Mouse (Mus musculus): ENCODE results near the gene Casq2. TPM values are rescaled to one million over a fixed set of nuclear protein-coding genes. Genes with fewer than 3 reads are reported as not detected.

Gene Casq2
- polyA plus RNA-seq, 1 experiment, result 482 TPM

DNA sequence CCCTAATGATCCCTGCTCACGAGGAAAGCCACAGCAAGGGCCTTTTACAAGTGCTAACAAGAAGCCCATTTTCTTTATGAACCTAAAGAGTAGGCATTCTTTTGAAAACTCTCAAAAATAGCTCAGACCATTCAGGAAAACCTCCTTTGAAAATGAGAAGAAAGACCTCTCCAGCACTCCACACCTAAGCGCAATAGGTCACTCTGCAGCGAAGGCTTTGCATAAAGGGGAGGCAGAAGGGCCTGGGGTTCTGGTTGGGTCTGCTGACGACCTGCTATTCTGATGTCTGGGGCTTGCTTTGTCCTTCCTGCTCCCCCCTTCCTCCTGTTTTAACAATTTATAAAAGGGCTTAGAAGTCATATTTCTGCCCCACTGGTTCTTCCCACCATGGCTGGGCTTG is 93.7 kb downstream of the Casq2 start:
- Histone ChIP-seq H3K36me3 (ENCODE audit: control insufficient read depth, insufficient read depth) (peaks cover 24% of the 10 kb centered on the region), H3K79me2 (ENCODE audit: control insufficient read depth, insufficient read depth) (no peaks in the 10 kb centered on the region), H3ac (ENCODE audit: control insufficient read depth, insufficient read length) (no peak overlapping the region), H3K4me3 (no peak overlapping the region), H3K27me3 (ENCODE audit: control insufficient read depth, insufficient read depth, insufficient read length) (no peaks in the 10 kb centered on the region), H3K4me2 (ENCODE audit: low read depth) (no peak overlapping the region)
- TF ChIP-seq MYOD1 (IDR thresholded peaks at IDR 0.05; ENCODE audit: control insufficient read depth in 1 of 3, insufficient read length in 2 of 3, low read depth in 2 of 3) (no peak), CEBPB (IDR thresholded peaks at IDR 0.05; ENCODE audit: insufficient read depth, poor library complexity, severe bottlenecking) (no peak), TCF3 (IDR thresholded peaks at IDR 0.05; ENCODE audit: insufficient read length, low read depth) (no peak), MAX (IDR thresholded peaks at IDR 0.05; ENCODE audit: low read depth) (no peak)

DNA sequence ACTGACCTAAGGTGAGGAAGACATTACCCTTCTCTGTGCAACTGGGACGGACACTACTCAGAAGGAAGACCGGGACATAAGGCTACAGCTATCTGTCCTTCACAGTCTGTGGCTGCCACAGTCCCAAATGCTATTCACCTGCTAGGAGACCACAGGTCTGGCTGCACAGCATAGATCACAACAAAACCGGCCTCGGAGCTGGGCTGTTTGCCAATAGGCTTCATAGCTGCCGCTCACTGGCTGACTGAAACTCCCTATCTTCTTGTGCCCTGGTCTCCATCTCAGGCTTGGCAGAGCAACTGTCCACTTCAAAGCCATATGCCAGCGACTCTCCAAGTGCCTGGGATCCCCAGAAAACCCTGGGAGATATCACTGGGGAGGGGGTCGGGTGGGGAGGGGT is 94.5 kb downstream of the Casq2 start:
- no peaks in the 10 kb centered on the region for H3K27me3 ChIP-seq (ENCODE audit: control insufficient read depth, insufficient read depth, insufficient read length)
- no peak overlapping the region for H3K4me3 ChIP-seq
- no peak overlapping the region for H3ac ChIP-seq (ENCODE audit: control insufficient read depth, insufficient read length)
- no peak overlapping the region for H3K4me2 ChIP-seq (ENCODE audit: low read depth)
- peaks cover 24% of the 10 kb centered on the region for H3K36me3 ChIP-seq (ENCODE audit: control insufficient read depth, insufficient read depth)
- no peak for TF ChIP-seq MYOG (IDR thresholded peaks at IDR 0.05; ENCODE audit: control insufficient read depth in 1 of 3, insufficient read depth in 1 of 3, insufficient read length in 2 of 3, low read depth in 2 of 3)
- TF ChIP-seq POLR2A (IDR thresholded peaks at IDR 0.05; ENCODE audit: insufficient read length, low read depth), result no peak
- no peak for TF ChIP-seq SRF (IDR thresholded peaks at IDR 0.05; ENCODE audit: control insufficient read depth, insufficient read length, low read depth)
- TF ChIP-seq TCF3 (IDR thresholded peaks at IDR 0.05; ENCODE audit: insufficient read length, low read depth), result no peak
- TF ChIP-seq CEBPB (IDR thresholded peaks at IDR 0.05; ENCODE audit: insufficient read depth, poor library complexity, severe bottlenecking), result no peak
- no peak for TF ChIP-seq USF1 (IDR thresholded peaks at IDR 0.05; ENCODE audit: low read depth)
- TF ChIP-seq TCF12 (IDR thresholded peaks at IDR 0.05; ENCODE audit: insufficient read depth, poor library complexity, severe bottlenecking), result no peak
- no peak for TF ChIP-seq MAX (IDR thresholded peaks at IDR 0.05; ENCODE audit: low read depth)
- no peak for TF ChIP-seq POLR2AphosphoS2 (IDR thresholded peaks at IDR 0.05; ENCODE audit: insufficient read length, low read depth)
- TF ChIP-seq REST (IDR thresholded peaks at IDR 0.05; ENCODE audit: insufficient read depth, insufficient read length), result no peak
- no peak for TF ChIP-seq E2F4 (IDR thresholded peaks at IDR 0.05; ENCODE audit: insufficient read depth)
- no peak for TF ChIP-seq MYOD1 (IDR thresholded peaks at IDR 0.05; ENCODE audit: control insufficient read depth in 1 of 3, insufficient read length in 2 of 3, low read depth in 2 of 3)
- no peaks in the 10 kb centered on the region for H3K79me2 ChIP-seq (ENCODE audit: control insufficient read depth, insufficient read depth)

DNA sequence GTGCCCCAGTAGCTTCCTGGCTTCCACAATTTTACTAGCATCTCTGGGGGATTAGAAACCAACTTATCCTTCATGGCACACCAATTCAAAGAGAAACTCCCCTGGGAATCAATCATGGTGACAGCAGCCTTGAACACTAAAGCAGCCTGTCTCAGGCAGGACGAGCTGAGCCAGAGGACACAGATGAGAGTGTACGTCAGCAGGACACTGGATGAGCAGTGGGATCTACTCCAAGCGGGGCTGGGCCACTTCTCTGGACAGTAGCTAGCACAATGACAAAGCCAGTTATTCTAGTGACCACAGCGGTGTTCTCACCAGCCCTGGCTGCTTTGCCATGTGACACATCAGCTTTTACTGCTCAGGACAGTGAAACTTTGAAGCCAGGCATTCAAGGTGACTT is 95.0 kb downstream of the Casq2 start:
- Histone ChIP-seq H3K4me3 (no peak overlapping the region), H3K79me2 (ENCODE audit: control insufficient read depth, insufficient read depth) (no peaks in the 10 kb centered on the region), H3K4me2 (ENCODE audit: low read depth) (no peak overlapping the region), H3K36me3 (ENCODE audit: control insufficient read depth, insufficient read depth) (peaks cover 24% of the 10 kb centered on the region), H3K27me3 (ENCODE audit: control insufficient read depth, insufficient read depth, insufficient read length) (no peaks in the 10 kb centered on the region), H3ac (ENCODE audit: control insufficient read depth, insufficient read length) (no peak overlapping the region)
- TF ChIP-seq REST (IDR thresholded peaks at IDR 0.05; ENCODE audit: insufficient read depth, insufficient read length) (no peak), SRF (IDR thresholded peaks at IDR 0.05; ENCODE audit: control insufficient read depth, insufficient read length, low read depth) (no peak), POLR2A (IDR thresholded peaks at IDR 0.05; ENCODE audit: insufficient read length, low read depth) (no peak), MYOD1 (IDR thresholded peaks at IDR 0.05; ENCODE audit: control insufficient read depth in 1 of 3, insufficient read length in 2 of 3, low read depth in 2 of 3) (no peak), TCF3 (IDR thresholded peaks at IDR 0.05; ENCODE audit: insufficient read length, low read depth) (no peak), MYOG (IDR thresholded peaks at IDR 0.05; ENCODE audit: control insufficient read depth in 1 of 3, insufficient read depth in 1 of 3, insufficient read length in 2 of 3, low read depth in 2 of 3) (no peak), CEBPB (IDR thresholded peaks at IDR 0.05; ENCODE audit: insufficient read depth, poor library complexity, severe bottlenecking) (no peak), E2F4 (IDR thresholded peaks at IDR 0.05; ENCODE audit: insufficient read depth) (no peak), MAX (IDR thresholded peaks at IDR 0.05; ENCODE audit: low read depth) (no peak), TCF12 (IDR thresholded peaks at IDR 0.05; ENCODE audit: insufficient read depth, poor library complexity, severe bottlenecking) (no peak), POLR2AphosphoS2 (IDR thresholded peaks at IDR 0.05; ENCODE audit: insufficient read length, low read depth) (no peak), USF1 (IDR thresholded peaks at IDR 0.05; ENCODE audit: low read depth) (no peak)

GRCm38 (mm10) chr3:102182601-102183000 is 96.4 kb downstream of the Casq2 start:
- peaks cover 24% of the 10 kb centered on the region for H3K36me3 ChIP-seq (ENCODE audit: control insufficient read depth, insufficient read depth)

More at GRCm38 (mm10) chr3:102182601-102183000, 96.4 kb downstream of the Casq2 start:
- Histone ChIP-seq H3K27me3 (ENCODE audit: control insufficient read depth, insufficient read depth, insufficient read length) (no peaks in the 10 kb centered on the region), H3K4me3 (no peak overlapping the region), H3ac (ENCODE audit: control insufficient read depth, insufficient read length) (no peak overlapping the region), H3K4me2 (ENCODE audit: low read depth) (no peak overlapping the region), H3K79me2 (ENCODE audit: control insufficient read depth, insufficient read depth) (no peaks in the 10 kb centered on the region)
- TF ChIP-seq POLR2AphosphoS2 (IDR thresholded peaks at IDR 0.05; ENCODE audit: insufficient read length, low read depth), result no peak
- no peak for TF ChIP-seq MYOD1 (IDR thresholded peaks at IDR 0.05; ENCODE audit: control insufficient read depth in 1 of 3, insufficient read length in 2 of 3, low read depth in 2 of 3)
- TF ChIP-seq TCF3 (IDR thresholded peaks at IDR 0.05; ENCODE audit: insufficient read length, low read depth), result no peak
- TF ChIP-seq TCF12 (IDR thresholded peaks at IDR 0.05; ENCODE audit: insufficient read depth, poor library complexity, severe bottlenecking), result no peak
- no peak for TF ChIP-seq SRF (IDR thresholded peaks at IDR 0.05; ENCODE audit: control insufficient read depth, insufficient read length, low read depth)
- TF ChIP-seq E2F4 (IDR thresholded peaks at IDR 0.05; ENCODE audit: insufficient read depth), result no peak
- no peak for TF ChIP-seq MYOG (IDR thresholded peaks at IDR 0.05; ENCODE audit: control insufficient read depth in 1 of 3, insufficient read depth in 1 of 3, insufficient read length in 2 of 3, low read depth in 2 of 3)
- no peak for TF ChIP-seq MAX (IDR thresholded peaks at IDR 0.05; ENCODE audit: low read depth)
- TF ChIP-seq CEBPB (IDR thresholded peaks at IDR 0.05; ENCODE audit: insufficient read depth, poor library complexity, severe bottlenecking), result no peak
- no peak for TF ChIP-seq USF1 (IDR thresholded peaks at IDR 0.05; ENCODE audit: low read depth)
- TF ChIP-seq POLR2A (IDR thresholded peaks at IDR 0.05; ENCODE audit: insufficient read length, low read depth), result no peak
- no peak for TF ChIP-seq REST (IDR thresholded peaks at IDR 0.05; ENCODE audit: insufficient read depth, insufficient read length)

All from myocyte (in vitro differentiated cells).